Mouse (Mus musculus) layer of hippocampus, postnatal 10 days (tissue): Measurements from ENCODE around the gene Sox5. TPM values are rescaled to one million over a fixed set of nuclear protein-coding genes. Genes with fewer than 3 reads are reported as not detected.

Experiments
- DNase-seq, 2 experiments: peaks; one replicate each; pipeline ENCODE4 v3.0.0; 2021; ENCODE audit warnings: low spot score in 2 of 2
- total RNA-seq, 2 experiments: library from RNA; stranded (reverse); gene quantifications; 2 replicates each; pipeline ENCODE4 v1.2.3; 2021

Gene Sox5
- total RNA-seq, 2 experiments from 2014 or later = 57.0 to 61.7 TPM

- no peak for DNase-seq
Measured at GRCm38 (mm10) chr6:144720846-144721245, 60.9 kb downstream of the Sox5 start.

- no peak for DNase-seq
Measured at GRCm38 (mm10) chr6:144716376-144716775, 65.4 kb downstream of the Sox5 start.

GRCm38 (mm10) chr6:144711841-144712240, 69.9 kb downstream of the Sox5 start:
- DNase-seq = peak; percentile 10 to 18

- DNase-seq = peak in 1 of 2 experiments; percentile 14
Measured at GRCm38 (mm10) chr6:144710816-144711215, 71.0 kb downstream of the Sox5 start.

- DNase-seq = no peak
Measured at GRCm38 (mm10) chr6:144709614-144710180, 72.1 kb downstream of the Sox5 start.

GRCm38 (mm10) chr6:144708410-144708809, 73.4 kb downstream of the Sox5 start:
- no peak for DNase-seq

- no peak for DNase-seq
Measured at GRCm38 (mm10) chr6:144707976-144708375, 73.8 kb downstream of the Sox5 start.

- DNase-seq = no peak
Measured at GRCm38 (mm10) chr6:144704962-144705361, 76.8 kb downstream of the Sox5 start.

- peak in 1 of 2 experiments; percentile 16 for DNase-seq
Measured at GRCm38 (mm10) chr6:144695660-144696059, 86.1 kb downstream of the Sox5 start.

- no peak for DNase-seq
Measured at GRCm38 (mm10) chr6:144693211-144693899, 88.4 kb downstream of the Sox5 start.

- no peak for DNase-seq
Measured at GRCm38 (mm10) chr6:144691298-144692041, 90.3 kb downstream of the Sox5 start.

- no peak for DNase-seq
Measured at GRCm38 (mm10) chr6:144689076-144689475, 92.7 kb downstream of the Sox5 start.

- DNase-seq = no peak
Measured at GRCm38 (mm10) chr6:144687681-144688080, 94.1 kb downstream of the Sox5 start.

- no peak for DNase-seq
Measured at GRCm38 (mm10) chr6:144681045-144681789, 100.6 kb downstream of the Sox5 start.

- no peak for DNase-seq
Measured at GRCm38 (mm10) chr6:144677491-144678133, 104.2 kb downstream of the Sox5 start.

GRCm38 (mm10) chr6:144675111-144675510, 106.7 kb downstream of the Sox5 start:
- no peak for DNase-seq

- no peak for DNase-seq
Measured at GRCm38 (mm10) chr6:144673906-144674305, 107.9 kb downstream of the Sox5 start.

GRCm38 (mm10) chr6:144670433-144671167, 111.2 kb downstream of the Sox5 start:
- no peak for DNase-seq

- no peak for DNase-seq
Measured at GRCm38 (mm10) chr6:144666617-144667016, 115.2 kb downstream of the Sox5 start.

- DNase-seq = no peak
Measured at GRCm38 (mm10) chr6:144664765-144665164, 117.0 kb downstream of the Sox5 start.
